Mouse (Mus musculus) heart, embryonic 15.5 days (tissue): ENCODE measurements around the gene Gjb3. TPM values are rescaled to one million over a fixed set of nuclear protein-coding genes. Genes with fewer than 3 reads are reported as not detected.

ENCODE experiments used
- ATAC-seq: fragments of 200-750 bp; cut with Nextera tagmentation; replicated peaks from 2 replicates; pipeline ENCODE4 v1.8.0; 2017; ENCODE audit warnings: low read depth, moderate TSS enrichment; ENCODE audit not compliant: insufficient number of reproducible peaks, insufficient read depth, low FRiP score
- H3K27ac ChIP-seq: fragments of 300-500 bp; sonication (generic); 2 replicates; pipeline ENCODE4 v1.5.1; 2015; ENCODE audit warnings: mild to moderate bottlenecking, inconsistent platforms
- H3K27me3 ChIP-seq: fragments of 300-500 bp; sonication (generic); 2 replicates; pipeline ENCODE4 v1.6.1; 2015; ENCODE audit warnings: inconsistent platforms
- H3K36me3 ChIP-seq: fragments of 300-500 bp; sonication (generic); 2 replicates; pipeline ENCODE4 v1.6.1; 2015; ENCODE audit warnings: mild to moderate bottlenecking, inconsistent platforms
- H3K4me1 ChIP-seq: fragments of 300-500 bp; sonication (generic); replicated peaks from 2 replicates; pipeline ENCODE4 v1.6.1; 2015; ENCODE audit warnings: inconsistent platforms
- H3K4me2 ChIP-seq: fragments of 300-500 bp; sonication (generic); 2 replicates; pipeline ENCODE4 v1.6.1; 2015; ENCODE audit warnings: inconsistent platforms, mild to moderate bottlenecking, moderate library complexity
- H3K4me3 ChIP-seq: fragments of 300-500 bp; sonication (generic); 2 replicates; pipeline ENCODE4 v1.5.1; 2015; ENCODE audit warnings: mild to moderate bottlenecking, inconsistent platforms
- H3K9ac ChIP-seq: fragments of 300-500 bp; sonication (generic); 2 replicates; pipeline ENCODE4 v1.6.1; 2015; ENCODE audit warnings: mild to moderate bottlenecking, inconsistent platforms
- H3K9me3 ChIP-seq: fragments of 300-500 bp; sonication (generic); replicated peaks from 2 replicates; pipeline ENCODE4 v1.6.1; 2016; ENCODE audit warnings: inconsistent platforms
- WGBS: fragments of 180-500 bp; shearing (Covaris S2); methylation state at CpG from one replicate; pipeline ENCODE4 v1.1.7; 2015; ENCODE audit warnings: mixed read lengths; 5-methylcytosine and 5-hydroxymethylcytosine counted together
- polyA plus RNA-seq: library from polyadenylated mRNA; unstranded; fragments of >200 nt; fragmentation: Nextera tagmentation; extraction: Ambion mirVana; gene quantifications from 2 replicates; pipeline ENCODE4 v1.2.1, GENCODE M21; 2015

Gjb3 gene
- polyA plus RNA-seq, 1 experiment from 2014 or later: 0.08 TPM

- H3K4me1 ChIP-seq: peaks cover 9% of the 10 kb centered on the region
- WGBS: 54% methylated on average over 4 of the region's 4 CpGs
- no peaks in the 10 kb centered on the region for H3K9me3 ChIP-seq
- ATAC-seq: no peak
- no peaks in the 10 kb centered on the region for H3K36me3 ChIP-seq
- no peak overlapping the region for H3K4me2 ChIP-seq
- peaks cover 23% of the 10 kb centered on the region for H3K27me3 ChIP-seq
- no peak overlapping the region for H3K9ac ChIP-seq
- H3K27ac ChIP-seq: no peak overlapping the region
- no peak overlapping the region for H3K4me3 ChIP-seq
Measured at GRCm38 (mm10) chr4:127317143-127317542, 13.5 kb downstream of the Gjb3 start.

GRCm38 (mm10) chr4:127315753-127316152, 14.9 kb downstream of the Gjb3 start:
- no peak overlapping the region for H3K4me2 ChIP-seq
- no peaks in the 10 kb centered on the region for H3K36me3 ChIP-seq
- ATAC-seq: no peak
- H3K4me1 ChIP-seq: peaks cover 9% of the 10 kb centered on the region
- peaks cover 32% of the 10 kb centered on the region for H3K27me3 ChIP-seq
- WGBS: 80% methylated on average over 8 of the region's 8 CpGs
- H3K27ac ChIP-seq: no peak overlapping the region
- H3K9me3 ChIP-seq: no peaks in the 10 kb centered on the region
- H3K4me3 ChIP-seq: no peak overlapping the region
- no peak overlapping the region for H3K9ac ChIP-seq

- ATAC-seq: no peak
- peak overlapping the region; percentile 96 for H3K4me2 ChIP-seq
- no peak overlapping the region for H3K9ac ChIP-seq
- peaks cover 9% of the 10 kb centered on the region for H3K4me1 ChIP-seq
- no peaks in the 10 kb centered on the region for H3K9me3 ChIP-seq
- no peak overlapping the region for H3K27ac ChIP-seq
- 56% methylated on average over 9 of the region's 9 CpGs for WGBS
- no peak overlapping the region; the same call in 1 of the 2 replicates for H3K4me3 ChIP-seq
- no peaks in the 10 kb centered on the region for H3K36me3 ChIP-seq
- peaks cover 35% of the 10 kb centered on the region for H3K27me3 ChIP-seq
Measured at GRCm38 (mm10) chr4:127314585-127314984, 16.1 kb downstream of the Gjb3 start.

- H3K27ac ChIP-seq: no peak within 1 kb of the TSS
- peak; percentile 84 for ATAC-seq
Measured at GRCm38 (mm10) chr4:127313861-127314260, 16.8 kb downstream of the Gjb3 start, which contains the start of gene Gja4. TSS of gene Gja4 (minus strand) at chr4:127314039.

GRCm38 (mm10) chr4:127312349-127312748, 18.3 kb downstream of the Gjb3 start:
- Histone ChIP-seq H3K4me2 (peak overlapping the region; percentile 96), H3K9ac (0 out of 2 replicates have a peak overlapping the region, but pooled peaks have one; percentile 70), H3K27me3 (peaks cover 32% of the 10 kb centered on the region), H3K4me1 (peaks cover 9% of the 10 kb centered on the region), H3K27ac (no peak overlapping the region), H3K4me3 (peak overlapping the region; percentile 64), H3K9me3 (no peaks in the 10 kb centered on the region), H3K36me3 (no peaks in the 10 kb centered on the region)
- WGBS: 60% methylated on average over 24 of the region's 24 CpGs
- ATAC-seq: no peak

More at GRCm38 (mm10) chr4:127313861-127314260, 16.8 kb downstream of the Gjb3 start, which contains the start of gene Gja4:
- Histone ChIP-seq H3K9me3 (no peaks in the 10 kb centered on the region), H3K36me3 (no peaks in the 10 kb centered on the region), H3K4me3 (peak within 1 kb of the TSS; percentile 64), H3K4me1 (peaks cover 9% of the 10 kb centered on the region), H3K27me3 (peaks cover 32% of the 10 kb centered on the region), H3K4me2 (peak within 1 kb of the TSS; percentile 96), H3K9ac (peak within 1 kb of the TSS; percentile 70)
- under 1% methylated on average over 25 of the region's 25 CpGs for WGBS

- H3K27me3 ChIP-seq: peaks cover 32% of the 10 kb centered on the region
- H3K4me3 ChIP-seq: peak overlapping the region; percentile 64
- no peak for ATAC-seq
- H3K4me2 ChIP-seq: peak overlapping the region; percentile 96
- peaks cover 9% of the 10 kb centered on the region for H3K4me1 ChIP-seq
- H3K9me3 ChIP-seq: no peaks in the 10 kb centered on the region
- no peak overlapping the region for H3K9ac ChIP-seq
- H3K36me3 ChIP-seq: no peaks in the 10 kb centered on the region
- WGBS: 50% methylated on average over 9 of the region's 9 CpGs
- no peak overlapping the region for H3K27ac ChIP-seq
Measured at GRCm38 (mm10) chr4:127311561-127311960, 19.1 kb downstream of the Gjb3 start.

- no peak overlapping the region for H3K4me2 ChIP-seq
- H3K4me1 ChIP-seq: 0 out of 2 replicates have a peak, but pooled peaks cover 4% of the 10 kb centered on the region
- H3K27me3 ChIP-seq: peaks cover 10% of the 10 kb centered on the region
- H3K36me3 ChIP-seq: no peaks in the 10 kb centered on the region
- no peak for ATAC-seq
- H3K9me3 ChIP-seq: no peaks in the 10 kb centered on the region
- H3K9ac ChIP-seq: no peak overlapping the region
- 47% methylated on average over 2 of the region's 2 CpGs for WGBS
- H3K4me3 ChIP-seq: no peak overlapping the region
- no peak overlapping the region for H3K27ac ChIP-seq
Measured at GRCm38 (mm10) chr4:127306915-127307314, 23.7 kb downstream of the Gjb3 start.

- H3K36me3 ChIP-seq: no peaks in the 10 kb centered on the region
- no peak for ATAC-seq
- H3K4me2 ChIP-seq: no peak overlapping the region
- no peaks in the 10 kb centered on the region for H3K27me3 ChIP-seq
- H3K4me1 ChIP-seq: 0 out of 2 replicates have a peak, but pooled peaks cover 4% of the 10 kb centered on the region
- no peak overlapping the region for H3K27ac ChIP-seq
- H3K9ac ChIP-seq: no peak overlapping the region
- no peaks in the 10 kb centered on the region for H3K9me3 ChIP-seq
- H3K4me3 ChIP-seq: no peak overlapping the region
- WGBS: 60% methylated on average over 3 of the region's 3 CpGs
Measured at GRCm38 (mm10) chr4:127303796-127304195, 26.8 kb downstream of the Gjb3 start.

GRCm38 (mm10) chr4:127300503-127300902, 30.1 kb downstream of the Gjb3 start:
- Histone ChIP-seq H3K27me3 (no peaks in the 10 kb centered on the region), H3K4me3 (no peak overlapping the region), H3K36me3 (no peaks in the 10 kb centered on the region), H3K27ac (no peak overlapping the region), H3K9me3 (no peaks in the 10 kb centered on the region), H3K9ac (no peak overlapping the region), H3K4me1 (0 out of 2 replicates have a peak, but pooled peaks cover 4% of the 10 kb centered on the region), H3K4me2 (no peak overlapping the region)
- no peak for ATAC-seq
- WGBS: 47% methylated on average over 5 of the region's 5 CpGs

GRCm38 (mm10) chr4:127292631-127293030, 38.0 kb downstream of the Gjb3 start:
- Histone ChIP-seq H3K4me2 (no peak overlapping the region), H3K27me3 (no peaks in the 10 kb centered on the region), H3K4me1 (no peaks in the 10 kb centered on the region; the same call in none of the 2 replicates), H3K9ac (no peak overlapping the region), H3K36me3 (no peaks in the 10 kb centered on the region), H3K27ac (no peak overlapping the region), H3K4me3 (no peak overlapping the region), H3K9me3 (no peaks in the 10 kb centered on the region)
- ATAC-seq: no peak
- WGBS: 79% methylated on average over 5 of the region's 5 CpGs

GRCm38 (mm10) chr4:127289039-127289548, 41.5 kb downstream of the Gjb3 start:
- Histone ChIP-seq H3K27me3 (no peaks in the 10 kb centered on the region), H3K36me3 (no peaks in the 10 kb centered on the region), H3K4me3 (no peak overlapping the region), H3K4me1 (peaks cover 2% of the 10 kb centered on the region), H3K9ac (no peak overlapping the region), H3K27ac (peak overlapping the region; percentile 52; the same call in 1 of the 2 replicates), H3K9me3 (no peaks in the 10 kb centered on the region), H3K4me2 (no peak overlapping the region)
- 25% methylated on average over 6 of the region's 6 CpGs for WGBS
- ATAC-seq: peak; percentile 89

GRCm38 (mm10) chr4:127286907-127287306, 43.7 kb downstream of the Gjb3 start:
- peaks cover 2% of the 10 kb centered on the region for H3K4me1 ChIP-seq
- no peak overlapping the region for H3K27ac ChIP-seq
- no peaks in the 10 kb centered on the region for H3K9me3 ChIP-seq
- no peaks in the 10 kb centered on the region for H3K36me3 ChIP-seq
- 57% methylated on average over 4 of the region's 4 CpGs for WGBS
- H3K4me2 ChIP-seq: no peak overlapping the region
- no peak for ATAC-seq
- no peaks in the 10 kb centered on the region for H3K27me3 ChIP-seq
- H3K4me3 ChIP-seq: no peak overlapping the region
- no peak overlapping the region for H3K9ac ChIP-seq
